Mouse (Mus musculus) cerebellum, postnatal 36 days (tissue): ENCODE results near the gene H2-Q10.
"Not testable (repeated sequence)": the region's sequence is repeated elsewhere in the genome, so short reads cannot be mapped to it uniquely, and the experiment has no call there.

ENCODE experiments used
- DNase-seq, 2 experiments: peaks; one replicate each; pipeline ENCODE4 v3.0.0; 2021 to 2022; ENCODE audit warnings: mixed read lengths in 2 of 2

The H2-Q10 gene

GRCm38 (mm10) chr17:35469842-35470751, at the start of gene H2-Q10:
H2-Q10 (plus strand) TSS chr17:35470089.
- DNase-seq: no peak

GRCm38 (mm10) chr17:35420206-35420810, 49.6 kb upstream of the H2-Q10 start:
- not testable (repeated sequence) for DNase-seq

GRCm38 (mm10) chr17:35421331-35421730, 48.6 kb upstream of the H2-Q10 start:
- DNase-seq: not testable (repeated sequence)

GRCm38 (mm10) chr17:35422360-35422759, 47.5 kb upstream of the H2-Q10 start:
- not testable (repeated sequence) for DNase-seq

- DNase-seq: not testable (repeated sequence)
These were observed 46.6 kb upstream of the H2-Q10 start for GRCm38 (mm10) chr17:35423131-35423810.

GRCm38 (mm10) chr17:35424106-35424505, 45.8 kb upstream of the H2-Q10 start:
- not testable (repeated sequence) for DNase-seq

- peak in 1 of 2 experiments; percentile 21 for DNase-seq
These were observed 45.1 kb upstream of the H2-Q10 start, which contains the start of gene H2-Q6 for GRCm38 (mm10) chr17:35424624-35425416. H2-Q6 (plus strand) TSS chr17:35424850.

- not testable (repeated sequence) for DNase-seq
These were observed 44.4 kb upstream of the H2-Q10 start for GRCm38 (mm10) chr17:35425474-35425873.

- not testable (repeated sequence) for DNase-seq
These were observed 41.0 kb upstream of the H2-Q10 start for GRCm38 (mm10) chr17:35428883-35429282.

- DNase-seq: not testable (repeated sequence)
These were observed 39.2 kb upstream of the H2-Q10 start for GRCm38 (mm10) chr17:35430671-35431070.

- not testable (repeated sequence) for DNase-seq
These were observed 37.7 kb upstream of the H2-Q10 start for GRCm38 (mm10) chr17:35432167-35432566.

- not testable (repeated sequence) for DNase-seq
These were observed 35.1 kb upstream of the H2-Q10 start for GRCm38 (mm10) chr17:35434836-35435235.

- DNase-seq: not testable (repeated sequence)
These were observed 34.3 kb upstream of the H2-Q10 start for GRCm38 (mm10) chr17:35435577-35435976.

- not testable (repeated sequence) for DNase-seq
These were observed 32.4 kb upstream of the H2-Q10 start for GRCm38 (mm10) chr17:35437386-35437936.

GRCm38 (mm10) chr17:35438395-35438794, 31.5 kb upstream of the H2-Q10 start:
- DNase-seq: not testable (repeated sequence)

GRCm38 (mm10) chr17:35438885-35439284, 31.0 kb upstream of the H2-Q10 start, which contains the start of gene H2-Q7:
H2-Q7 (plus strand) TSS chr17:35439155.
- peak; percentile 28 to 42 for DNase-seq

GRCm38 (mm10) chr17:35439295-35439747, 30.6 kb upstream of the H2-Q10 start:
- DNase-seq: not testable (repeated sequence)

GRCm38 (mm10) chr17:35439925-35440645, 29.8 kb upstream of the H2-Q10 start:
- DNase-seq: not testable (repeated sequence)

- DNase-seq: not testable (repeated sequence)
These were observed 27.5 kb upstream of the H2-Q10 start for GRCm38 (mm10) chr17:35442376-35442775.

GRCm38 (mm10) chr17:35444510-35444909, 25.4 kb upstream of the H2-Q10 start:
- not testable (repeated sequence) for DNase-seq

- DNase-seq: not testable (repeated sequence)
These were observed 11.6 kb upstream of the H2-Q10 start for GRCm38 (mm10) chr17:35458247-35458646.
